Mouse (Mus musculus) cerebellum, adult 11-12 months (tissue): ENCODE measurements at regions not wholly inside any gene's neighbourhood (a gene's known extent, or its start where the extent isn't known, plus 50 kb on each side); places are given as distances from the start of the nearest gene placed in this dataset.
"Not testable (repeated sequence)": the region's sequence is repeated elsewhere in the genome, so short reads cannot be mapped to it uniquely, and the experiment has no call there.

Source experiments
- DNase-seq: peaks from one replicate; pipeline ENCODE4 v3.0.0; 2022

GRCm38 (mm10) chr1:41887556-41887955 lies 808.0 kb upstream of the Pou3f3 start:
- DNase-seq = no peak

- DNase-seq = no peak
Observed at GRCm38 (mm10) chr1:41888213-41888612, 807.4 kb upstream of the Pou3f3 start.

- no peak for DNase-seq
Observed at GRCm38 (mm10) chr1:41888966-41889365, 806.6 kb upstream of the Pou3f3 start.

GRCm38 (mm10) chr1:41889940-41890339 lies 805.6 kb upstream of the Pou3f3 start:
- DNase-seq = no peak

- DNase-seq = no peak
Observed at GRCm38 (mm10) chr1:41890714-41891689, 804.6 kb upstream of the Pou3f3 start.

GRCm38 (mm10) chr1:41891730-41892129 lies 803.8 kb upstream of the Pou3f3 start:
- DNase-seq = no peak

GRCm38 (mm10) chr1:41892376-41892775 lies 803.2 kb upstream of the Pou3f3 start:
- DNase-seq = no peak

- no peak for DNase-seq
Observed at GRCm38 (mm10) chr1:41897768-41898330, 797.7 kb upstream of the Pou3f3 start.

- DNase-seq = no peak
Observed at GRCm38 (mm10) chr1:41900370-41900769, 795.2 kb upstream of the Pou3f3 start.

- no peak for DNase-seq
Observed at GRCm38 (mm10) chr1:41905971-41906370, 789.6 kb upstream of the Pou3f3 start.

GRCm38 (mm10) chr1:41908001-41908807 lies 787.4 kb upstream of the Pou3f3 start:
- no peak for DNase-seq

GRCm38 (mm10) chr1:41908808-41909110 lies 786.8 kb upstream of the Pou3f3 start:
- DNase-seq = no peak

GRCm38 (mm10) chr1:41909799-41910198 lies 785.8 kb upstream of the Pou3f3 start:
- no peak for DNase-seq

GRCm38 (mm10) chr1:41916730-41917347 lies 778.7 kb upstream of the Pou3f3 start:
- DNase-seq = no peak

GRCm38 (mm10) chr1:41917807-41918206 lies 777.8 kb upstream of the Pou3f3 start:
- DNase-seq = not testable (repeated sequence)

- DNase-seq = no peak
Observed at GRCm38 (mm10) chr1:41918394-41919262, 776.9 kb upstream of the Pou3f3 start.

GRCm38 (mm10) chr1:41933777-41934176 lies 761.8 kb upstream of the Pou3f3 start:
- no peak for DNase-seq

- no peak for DNase-seq
Observed at GRCm38 (mm10) chr1:41935912-41936478, 759.6 kb upstream of the Pou3f3 start.

GRCm38 (mm10) chr1:41960982-41961381 lies 734.6 kb upstream of the Pou3f3 start:
- DNase-seq = no peak

GRCm38 (mm10) chr1:41981545-41981944 lies 714.0 kb upstream of the Pou3f3 start:
- DNase-seq = no peak

- no peak for DNase-seq
Observed at GRCm38 (mm10) chr1:42006235-42006634, 689.3 kb upstream of the Pou3f3 start.

- DNase-seq = no peak
Observed at GRCm38 (mm10) chr1:42008046-42008445, 687.5 kb upstream of the Pou3f3 start.
